Mouse (Mus musculus) ovary, postnatal 36 days (tissue): ENCODE data around the gene Ifi27l2b.
"Not testable (repeated sequence)": the region's sequence is repeated elsewhere in the genome, so short reads cannot be mapped to it uniquely, and the experiment has no call there.

Source experiments
- DNase-seq: peaks from one replicate; pipeline ENCODE4 v3.0.0; 2022; ENCODE audit warnings: low spot score, mixed read lengths

The Ifi27l2b gene

DNA sequence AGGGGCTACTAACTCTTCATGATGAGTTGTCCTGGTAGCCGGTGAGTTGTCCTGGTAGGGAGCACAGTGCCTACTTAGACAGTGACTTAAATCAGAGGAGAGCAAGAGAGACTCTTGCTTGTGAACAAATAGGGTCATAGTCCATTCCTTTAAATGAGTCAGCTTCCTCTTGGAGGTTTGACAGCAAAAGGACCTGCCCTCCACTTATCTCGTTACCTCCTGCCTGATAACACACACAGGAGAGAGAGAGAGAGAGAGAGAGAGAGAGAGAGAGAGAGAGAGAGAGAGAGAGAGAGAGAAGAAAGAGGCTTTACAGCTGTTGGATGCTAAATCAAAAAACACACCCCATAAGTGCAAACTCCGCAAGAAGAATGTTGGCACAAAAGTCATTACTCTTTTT, at the start of gene Ifi27l2b:
Gene Ifi27l2b (minus strand): TSS at position 84 of the 400 bp plus-strand sequence.
- no peak for DNase-seq

DNA sequence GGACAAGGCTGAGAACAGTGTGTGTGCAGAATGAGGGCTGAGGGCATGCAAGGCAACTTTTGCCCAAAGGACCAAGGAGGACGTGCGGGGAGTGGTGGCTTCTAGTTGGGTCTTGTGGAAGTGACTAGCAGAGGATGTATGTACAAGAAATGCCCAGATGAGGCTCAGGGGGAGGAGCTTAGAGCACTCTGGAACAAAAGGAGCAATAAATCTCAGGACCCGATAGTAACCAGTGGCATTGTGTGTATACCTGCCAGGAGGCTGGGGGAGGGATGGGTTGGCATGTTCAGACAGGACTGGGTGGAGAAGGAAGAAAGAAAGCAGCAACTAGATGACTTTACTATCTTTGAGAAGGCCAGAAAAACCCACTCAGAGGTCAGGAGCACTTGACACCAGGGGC, 47.4 kb upstream of the Ifi27l2b start:
- DNase-seq, result no peak

DNA sequence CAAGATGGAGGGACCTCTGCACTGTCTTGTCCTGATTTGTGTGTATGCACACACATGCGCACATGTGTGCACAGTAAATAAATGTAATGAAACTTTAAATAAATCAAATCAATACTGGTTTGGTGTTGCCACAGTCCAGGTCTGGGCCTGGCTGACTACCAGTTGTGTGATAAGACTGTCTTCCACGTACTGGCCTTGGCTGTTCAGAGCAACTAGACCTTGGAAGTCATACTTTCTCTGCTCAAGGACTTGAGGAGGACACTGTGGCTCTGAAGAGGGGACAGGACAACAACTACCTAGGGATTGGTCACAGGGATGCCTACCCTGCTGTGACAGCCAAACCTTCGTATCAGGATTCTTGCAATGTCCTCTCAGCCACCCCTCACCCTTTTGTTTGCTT, 46.3 kb upstream of the Ifi27l2b start:
- DNase-seq, result no peak

DNA sequence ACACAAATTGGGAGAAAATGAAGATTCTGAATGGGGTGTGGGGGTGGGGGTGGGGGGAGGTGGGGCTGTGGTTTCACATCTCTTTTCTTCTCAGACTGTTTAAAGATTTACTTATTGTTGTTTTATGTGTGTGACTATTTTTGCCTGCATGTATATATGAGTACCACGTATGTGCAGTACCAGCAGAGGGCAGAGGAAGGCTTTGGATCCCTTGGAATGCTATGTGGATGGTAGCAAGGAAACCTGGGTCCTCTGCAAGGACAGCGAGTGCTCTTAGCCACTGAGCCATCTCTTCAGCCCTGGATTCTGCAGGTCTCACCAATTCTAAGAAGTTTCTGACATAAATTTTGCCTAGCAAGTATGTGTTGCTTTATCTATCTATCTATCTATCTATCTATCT, 42.2 kb upstream of the Ifi27l2b start:
- DNase-seq, result no peak

DNA sequence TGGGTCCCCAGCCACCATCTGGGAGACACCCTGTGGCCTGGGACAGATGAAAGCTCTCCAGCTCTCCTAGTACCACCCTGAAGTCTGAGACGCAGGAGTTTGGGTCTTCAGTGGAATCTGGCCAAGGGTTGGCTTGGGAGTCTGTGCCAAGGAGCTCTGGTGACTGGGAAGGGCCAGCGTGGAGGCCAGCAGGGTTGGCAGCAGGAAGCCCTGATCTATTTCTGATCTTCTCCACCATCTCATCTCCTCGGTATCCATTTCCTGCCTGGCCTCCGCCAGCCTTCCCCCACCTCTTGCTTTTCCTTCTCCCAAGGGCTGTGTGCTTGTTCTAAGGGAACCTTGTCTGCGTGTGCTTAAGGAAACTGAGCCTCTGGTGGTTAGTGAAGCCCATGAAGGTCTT, 41.7 kb upstream of the Ifi27l2b start:
- DNase-seq, result no peak

DNA sequence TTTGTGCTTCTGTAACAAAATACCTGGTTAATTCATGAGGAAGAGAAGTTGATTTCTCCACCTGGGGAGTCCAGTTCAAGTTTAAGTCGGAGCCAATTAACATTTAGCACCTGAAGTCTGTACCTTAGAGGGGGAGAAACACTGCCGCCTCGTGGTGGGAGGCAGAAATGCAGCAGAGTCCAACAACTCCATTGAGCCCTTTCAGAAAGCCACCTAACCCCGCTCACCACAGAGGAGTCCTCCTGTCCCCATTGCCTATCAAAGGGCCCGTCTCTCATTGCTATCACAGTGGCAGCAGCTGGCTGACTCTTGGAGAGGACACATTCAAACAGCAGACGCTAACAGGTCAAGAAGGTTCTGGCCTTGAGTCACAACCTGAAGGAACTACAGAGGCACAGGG, 37.5 kb upstream of the Ifi27l2b start:
- DNase-seq, result peak; percentile 52

DNA sequence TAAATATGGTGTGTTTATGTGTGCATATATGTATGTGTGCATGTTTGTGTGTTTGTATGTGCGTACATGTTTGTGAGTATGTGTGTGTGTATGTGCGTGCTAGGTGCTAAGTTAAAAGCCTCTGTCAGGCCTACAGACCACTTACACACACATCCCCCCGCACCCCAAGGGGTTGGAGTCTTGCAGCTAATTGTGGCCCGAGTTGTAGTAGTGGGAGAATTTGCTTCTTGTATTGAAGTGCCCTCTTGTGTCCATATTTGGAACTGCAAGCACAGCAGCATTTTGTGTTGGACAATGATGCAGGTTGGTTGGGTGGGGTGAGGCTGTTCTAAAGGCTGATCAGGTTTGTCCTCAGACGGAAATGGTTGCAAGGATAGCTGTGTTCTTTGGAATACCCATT, 35.7 kb upstream of the Ifi27l2b start:
- DNase-seq, result no peak

DNA sequence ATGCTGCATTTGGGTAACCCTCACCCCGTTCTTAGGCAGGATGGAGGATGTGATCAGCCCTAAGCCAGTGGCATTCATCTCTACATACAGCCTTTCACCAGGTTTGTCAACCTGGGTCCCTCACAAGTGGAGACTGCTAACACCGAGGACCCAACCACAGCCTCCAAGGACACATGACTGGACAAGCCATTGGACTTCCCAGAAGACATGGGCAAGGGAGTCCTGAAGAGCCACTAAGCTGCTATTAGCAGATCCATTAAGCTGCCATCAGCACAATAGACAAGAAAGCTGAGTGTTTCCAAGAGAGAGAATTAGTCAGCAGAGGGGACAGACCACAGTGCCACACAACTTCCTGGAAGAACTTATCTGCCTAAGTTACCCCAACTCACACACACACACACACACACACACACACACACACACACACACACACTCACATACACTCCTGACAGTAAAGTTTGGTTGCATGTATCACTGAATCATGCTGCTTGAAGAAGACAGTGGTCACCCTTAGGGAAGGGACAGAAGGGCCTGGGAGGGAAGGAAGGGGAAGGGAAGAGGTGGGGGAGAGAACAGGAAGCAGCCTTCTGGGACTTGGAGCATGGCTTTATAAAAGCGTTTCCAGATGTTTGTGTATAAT, 34.2 kb upstream of the Ifi27l2b start:
- no peak for DNase-seq

DNA sequence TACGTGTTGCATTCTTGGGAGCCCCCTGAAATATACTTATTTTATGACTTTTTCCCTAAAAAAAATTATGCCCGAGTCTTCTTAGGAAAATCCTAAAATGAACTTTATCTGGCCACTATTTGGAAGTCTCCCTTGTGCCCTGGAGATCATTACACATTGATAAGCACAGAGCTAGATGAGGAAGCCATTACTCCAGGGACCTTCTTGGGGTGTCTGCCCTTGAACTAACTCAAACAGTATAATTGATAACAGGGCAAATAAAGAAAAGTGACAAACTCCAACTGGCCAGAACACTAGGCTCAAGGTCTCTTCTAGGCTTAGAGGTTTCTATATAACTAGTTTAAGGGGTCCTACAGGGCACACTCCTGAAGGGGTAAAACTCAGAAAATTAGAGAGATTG, 30.7 kb upstream of the Ifi27l2b start:
- DNase-seq, result no peak

DNA sequence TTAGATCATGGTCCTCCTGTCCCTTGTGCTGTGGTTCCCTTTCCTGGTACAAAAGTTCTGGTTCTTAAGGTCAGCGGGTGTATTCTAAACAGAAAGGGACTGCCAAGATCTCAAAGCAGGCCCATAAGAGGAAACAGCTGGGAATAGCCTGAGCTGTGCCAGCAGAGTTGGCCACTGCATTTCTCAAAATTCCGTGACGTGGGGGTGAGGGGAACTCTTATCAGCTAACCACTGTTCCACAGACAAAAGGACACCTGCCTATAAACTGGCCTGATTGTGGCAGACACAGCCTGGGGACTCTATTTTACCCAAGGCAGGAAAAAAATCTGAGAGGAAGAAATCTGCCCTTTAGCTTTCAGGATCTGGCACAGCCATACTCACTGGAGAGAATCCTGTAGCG, 30.3 kb upstream of the Ifi27l2b start:
- no peak for DNase-seq

DNA sequence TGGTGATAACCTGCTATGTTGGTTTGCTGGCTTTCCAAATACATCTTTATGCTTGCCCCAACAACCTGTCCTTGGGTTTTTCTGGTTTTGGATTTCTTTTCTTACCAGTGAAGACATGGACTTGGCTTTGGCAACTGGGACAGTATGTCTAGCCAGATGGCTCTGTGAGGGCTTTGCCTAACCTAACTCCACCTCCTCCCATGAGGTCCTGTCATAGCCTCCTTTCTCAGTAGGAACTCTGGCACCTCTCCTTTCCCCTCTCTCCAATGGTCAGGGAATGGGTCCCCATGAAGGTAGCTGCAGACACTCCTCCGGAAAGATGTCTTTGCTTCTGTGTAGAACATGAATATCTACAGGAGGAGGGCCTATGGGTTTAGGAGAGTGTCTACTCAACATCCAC, 29.7 kb upstream of the Ifi27l2b start:
- DNase-seq, result no peak

DNA sequence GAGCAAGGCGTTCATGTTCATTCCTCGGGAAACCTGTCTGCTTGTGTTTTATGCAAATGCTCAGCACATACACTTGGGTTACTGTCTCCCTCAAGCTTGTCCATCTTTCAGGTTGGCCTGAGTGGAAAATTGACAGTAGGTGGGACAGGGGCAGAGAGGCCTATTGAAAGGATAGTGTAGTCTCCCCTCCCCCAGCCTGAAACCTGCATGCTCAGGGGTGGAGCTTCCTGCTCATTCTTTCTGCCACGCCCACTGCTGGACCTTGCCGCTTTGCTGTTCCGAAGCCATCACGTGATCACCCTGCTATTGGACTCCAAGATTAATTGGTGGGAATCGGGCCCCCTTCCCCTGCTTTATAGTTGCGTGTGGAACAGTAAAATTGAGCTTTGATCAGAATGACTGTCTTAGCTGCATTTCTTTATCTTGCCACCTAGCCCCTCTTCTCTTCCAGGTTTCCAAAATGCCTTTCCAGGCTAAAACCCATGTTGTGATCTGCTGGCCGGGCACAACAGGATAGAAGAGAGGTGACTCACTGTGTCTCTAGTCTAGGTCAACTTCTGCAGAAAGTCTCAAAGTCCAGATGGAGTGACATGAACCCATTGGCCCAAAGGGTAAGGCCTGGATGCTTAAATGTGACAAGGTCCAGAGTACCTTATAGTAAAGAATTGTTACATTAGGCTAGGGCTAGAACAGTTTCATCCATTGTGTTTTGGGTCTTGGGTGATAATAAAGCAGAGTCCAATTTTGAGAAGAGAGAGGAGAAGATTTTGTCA, 27.4 kb upstream of the Ifi27l2b start:
- DNase-seq, result not testable (repeated sequence)

DNA sequence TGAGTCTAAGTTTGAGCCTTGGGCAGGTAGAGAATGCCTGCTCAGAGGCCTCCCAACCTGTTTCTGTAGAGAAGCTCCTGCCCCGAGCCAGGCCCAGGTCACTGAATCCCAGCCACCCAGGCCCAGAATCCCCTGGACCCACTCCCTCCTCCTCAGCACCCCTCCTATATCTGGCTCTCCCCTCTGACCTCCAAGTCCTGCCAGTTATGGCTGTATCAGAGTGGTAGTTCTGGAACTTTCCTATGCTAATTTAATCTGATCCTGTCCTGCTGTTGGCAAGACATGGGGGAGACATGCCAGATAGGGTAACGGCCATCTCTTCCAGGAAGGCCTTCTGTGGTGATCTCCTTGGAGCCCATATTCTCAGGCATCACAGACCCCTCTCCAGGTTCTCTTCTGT, 25.8 kb upstream of the Ifi27l2b start:
- DNase-seq, result no peak

DNA sequence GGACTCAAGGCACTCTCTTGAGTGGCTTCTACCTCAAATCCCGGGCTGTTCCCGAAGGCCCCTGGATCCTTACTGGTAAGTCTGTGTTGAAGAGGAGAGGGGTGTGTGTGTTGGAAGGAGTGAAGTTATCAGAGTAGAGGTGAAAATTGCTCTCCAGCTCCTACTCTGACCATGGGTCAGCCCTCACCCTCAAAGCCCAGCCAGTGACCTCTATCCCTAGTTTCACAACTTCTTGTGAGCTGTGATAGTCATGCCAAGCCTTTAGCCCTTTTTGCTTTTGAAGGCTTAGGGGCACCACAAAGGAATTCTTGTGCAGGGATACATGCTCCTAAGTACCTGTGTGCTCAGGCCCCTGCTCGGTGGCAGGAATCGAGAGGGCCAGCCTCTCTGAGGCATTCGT, 24.6 kb upstream of the Ifi27l2b start:
- no peak for DNase-seq

DNA sequence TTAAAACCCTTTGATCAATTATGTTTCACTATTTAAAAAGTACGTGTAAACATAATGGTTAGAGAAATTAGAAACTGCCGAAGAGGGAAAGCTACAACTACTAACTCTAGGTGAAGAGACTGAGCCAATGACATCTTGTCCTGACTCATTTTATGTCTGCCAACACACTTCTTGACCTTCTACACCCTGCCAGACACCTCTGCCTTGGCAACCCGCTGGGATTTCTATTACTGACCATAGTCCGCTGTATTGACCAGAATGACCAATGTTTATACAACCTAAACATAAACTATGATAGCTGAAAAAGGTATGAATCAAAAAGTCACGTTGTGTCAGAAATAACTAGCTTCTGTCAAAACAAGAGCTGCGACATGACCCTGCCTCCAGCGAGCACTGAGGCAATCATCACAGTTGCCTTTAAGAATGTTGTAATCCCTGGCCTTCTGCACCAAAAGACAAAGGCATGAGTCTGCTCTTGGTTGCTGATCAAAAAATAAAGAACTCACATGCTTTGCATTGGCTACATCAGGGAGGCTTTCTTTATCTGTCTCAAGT, 20.5 kb upstream of the Ifi27l2b start:
- DNase-seq, result no peak

DNA sequence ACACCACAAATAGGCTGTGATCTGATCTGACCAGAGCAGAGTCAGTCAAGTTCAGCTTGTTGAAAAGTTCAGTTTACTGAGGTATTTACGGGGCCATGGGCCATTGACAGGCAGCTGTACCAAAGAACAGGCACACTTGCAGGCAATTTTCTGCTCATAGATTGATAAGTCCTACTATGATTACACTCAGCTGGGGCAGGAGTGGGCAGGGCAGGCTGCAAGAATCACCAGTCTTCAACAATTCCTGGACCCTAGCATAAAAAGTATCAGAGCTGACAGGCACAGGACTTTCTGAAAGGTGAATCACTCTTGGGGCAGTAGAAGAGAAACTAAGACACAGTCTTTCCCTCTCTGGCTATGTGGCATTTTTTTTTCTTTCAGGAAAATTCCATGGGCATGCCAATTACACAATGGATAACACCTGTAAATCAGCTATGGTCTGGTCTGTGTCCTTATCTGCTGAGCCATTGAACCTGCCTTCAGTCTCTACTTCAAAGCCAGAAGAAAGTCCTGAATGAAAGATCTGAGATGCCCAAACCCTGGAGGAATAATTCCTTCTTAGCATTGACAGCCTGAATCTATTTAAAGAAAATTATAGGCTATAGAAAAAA, 19.9 kb upstream of the Ifi27l2b start:
- DNase-seq, result no peak

DNA sequence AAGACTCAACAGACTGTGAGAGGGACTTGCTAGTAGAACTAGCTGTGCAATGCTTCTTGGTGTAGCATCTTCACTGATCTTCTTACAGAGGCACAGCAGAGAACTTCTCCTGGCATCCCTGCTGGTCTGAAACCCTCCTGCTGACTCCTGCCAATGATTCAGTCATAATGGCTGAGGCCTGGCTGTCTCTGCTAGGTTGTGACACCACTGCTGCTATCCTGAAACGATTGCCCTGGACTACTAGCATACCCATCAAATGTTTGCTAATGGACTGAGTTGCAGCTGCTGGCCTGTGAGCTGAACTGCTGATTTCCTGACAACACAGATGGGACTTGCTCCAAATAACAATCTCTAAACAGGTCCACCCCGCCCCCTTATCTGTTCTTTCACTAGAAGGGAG, 17.5 kb upstream of the Ifi27l2b start:
- DNase-seq, result no peak

DNA sequence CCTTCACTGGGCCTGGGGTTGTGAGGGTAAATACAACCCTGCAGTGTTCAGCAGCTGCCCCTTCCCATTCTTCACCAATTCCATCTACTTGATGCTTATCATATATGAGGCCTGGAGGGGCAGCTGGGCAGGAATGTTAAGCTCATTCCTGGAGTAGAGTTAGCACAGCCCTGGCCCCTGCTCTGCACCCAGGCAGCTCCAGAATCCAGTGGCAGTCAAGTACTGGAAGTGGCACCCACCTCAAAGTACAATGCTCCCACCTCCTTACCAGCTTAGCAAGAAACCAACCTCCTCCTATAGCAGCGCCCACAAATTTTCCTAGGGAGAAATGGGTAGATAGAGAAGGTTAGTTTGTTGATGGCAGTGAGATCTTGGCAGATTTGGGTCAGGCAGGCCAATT, 296 bp downstream of the Ifi27l2b start:
- not testable (repeated sequence) for DNase-seq

DNA sequence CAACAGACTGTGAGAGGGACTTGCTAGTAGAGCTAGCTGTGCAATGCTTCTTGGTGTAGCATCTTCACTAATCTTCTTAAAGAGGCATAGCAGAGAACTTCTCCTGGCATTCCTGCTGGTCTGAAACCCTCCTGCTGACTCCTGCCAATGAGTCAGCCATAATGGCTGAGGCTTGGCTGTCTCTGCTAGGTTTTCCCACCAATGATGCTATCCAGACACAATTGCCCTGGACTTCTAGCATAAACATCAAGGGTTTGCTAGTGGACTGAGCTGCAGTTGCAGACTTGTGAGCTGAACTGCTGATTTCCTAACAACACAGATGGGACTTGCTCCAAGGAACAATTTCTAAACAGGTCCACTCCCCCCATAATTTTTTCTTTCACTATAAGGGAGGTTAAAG, 3.7 kb downstream of the Ifi27l2b start:
- no peak for DNase-seq

DNA sequence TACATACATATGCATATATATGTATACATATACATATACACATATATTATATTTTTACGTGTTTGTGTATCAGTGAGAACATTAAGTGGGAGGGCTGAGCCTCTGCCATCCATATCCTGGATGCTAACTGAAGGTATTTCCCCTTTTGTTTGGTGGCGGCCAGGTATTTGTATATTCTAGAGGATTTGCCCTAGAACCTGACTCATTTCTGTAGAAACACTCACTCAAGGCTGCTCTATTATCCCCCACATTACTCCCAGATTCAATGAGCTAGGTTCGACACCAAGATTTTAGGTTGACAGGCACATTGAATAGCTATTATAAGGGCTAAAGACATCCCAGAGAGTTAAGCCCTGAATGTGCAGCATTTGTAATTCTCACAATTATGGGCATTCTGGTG, 12.0 kb downstream of the Ifi27l2b start:
- DNase-seq, result no peak

DNA sequence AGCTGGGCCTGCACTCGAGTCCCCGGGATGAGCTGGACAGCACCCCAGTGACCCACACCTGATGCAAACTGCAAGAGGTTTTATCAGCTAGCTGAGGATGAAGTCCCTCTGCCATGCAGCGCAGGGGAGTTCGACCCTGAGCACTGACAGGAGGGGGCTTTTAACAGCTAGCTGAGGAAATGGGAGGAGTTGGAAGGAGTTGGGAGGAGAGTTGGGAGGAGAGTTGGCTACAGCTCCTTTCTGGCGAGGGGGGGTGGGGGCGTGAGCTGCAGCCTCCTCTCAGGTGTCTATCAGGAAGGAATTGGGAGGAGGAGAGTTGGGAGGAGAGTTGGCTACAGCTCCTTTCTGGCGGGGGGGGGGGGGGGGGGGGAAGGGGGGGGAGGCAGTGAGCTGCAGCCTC, 12.8 kb downstream of the Ifi27l2b start:
- not testable (repeated sequence) for DNase-seq

DNA sequence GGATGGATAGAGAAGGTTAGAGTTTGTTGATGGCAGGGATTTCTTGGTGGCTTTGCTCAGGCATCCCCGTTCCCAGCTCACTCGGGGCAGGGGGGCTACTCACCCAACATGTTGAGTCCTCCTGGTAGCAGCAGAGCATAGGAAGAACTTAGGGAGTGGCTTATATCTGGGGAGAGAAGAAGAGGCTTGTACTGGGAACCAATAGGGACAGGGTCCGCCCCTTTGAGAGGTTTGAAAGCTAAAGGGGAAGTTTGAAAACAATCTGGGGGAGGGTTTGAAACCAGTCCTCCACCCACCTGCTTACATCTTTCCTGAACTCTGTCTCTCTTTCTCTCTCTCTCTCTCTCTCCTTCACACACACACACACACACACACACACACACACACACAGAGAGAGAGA, 13.5 kb downstream of the Ifi27l2b start, which contains the start of gene Ifi27l2a:
Gene Ifi27l2a (minus strand): TSS at position 157 of the 400 bp plus-strand sequence.
- no peak for DNase-seq

DNA sequence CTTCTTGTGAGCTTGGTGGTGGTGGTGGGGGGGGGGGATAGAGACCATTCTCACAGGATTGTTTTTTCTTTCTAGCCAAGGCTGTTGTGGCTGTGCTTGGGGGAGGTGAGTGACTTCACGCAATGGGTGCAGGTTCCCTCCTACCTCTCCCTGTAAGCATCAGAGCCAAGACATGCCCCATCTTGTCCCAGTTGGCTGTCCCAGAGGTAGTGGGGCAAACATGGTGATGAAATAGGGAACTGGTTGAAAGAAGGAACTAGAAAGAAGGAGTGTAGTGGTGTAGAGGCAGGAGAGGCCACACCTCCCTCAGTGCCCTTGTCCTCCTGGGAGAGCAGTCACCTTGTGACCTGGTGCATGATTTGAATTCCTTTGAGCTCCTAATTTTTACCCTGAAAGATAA, 19.4 kb downstream of the Ifi27l2b start:
- no peak for DNase-seq
